Mouse (Mus musculus) layer of hippocampus, adult 8-10 months (tissue): ENCODE data around the gene Gjd3. TPM values are rescaled to one million over a fixed set of nuclear protein-coding genes. Genes with fewer than 3 reads are reported as not detected.
A peak's percentile ranks its signal among the peaks of the same experiment; 100 is the strongest.

Experiments
- DNase-seq, 2 experiments: peaks; one replicate each; pipeline ENCODE4 v3.0.0; 2022; ENCODE audit warnings: low spot score in 2 of 2
- total RNA-seq, 4 experiments: library from RNA; stranded (reverse); gene quantifications; 2 replicates each; pipeline ENCODE4 v1.2.4; 2022

The Gjd3 gene
- total RNA-seq, 4 experiments from 2014 or later = 1.4 to 1.6 TPM; not detected in 2

- DNase-seq = peak in 1 of 2 experiments; percentile 38
Measured at GRCm38 (mm10) chr11:98981289-98981996, 1.4 kb downstream of the Gjd3 start.

- DNase-seq = no peak
Measured at GRCm38 (mm10) chr11:98979356-98979755, 3.5 kb downstream of the Gjd3 start.

- no peak for DNase-seq
Measured at GRCm38 (mm10) chr11:98978526-98979148, 4.2 kb downstream of the Gjd3 start.

- DNase-seq = peak in 1 of 2 experiments; percentile 85
Measured at GRCm38 (mm10) chr11:98974871-98975719, 7.7 kb downstream of the Gjd3 start.

GRCm38 (mm10) chr11:98974213-98974612 is 8.6 kb downstream of the Gjd3 start:
- DNase-seq = no peak

- no peak for DNase-seq
Measured at GRCm38 (mm10) chr11:98973584-98973983, 9.2 kb downstream of the Gjd3 start.

GRCm38 (mm10) chr11:98972801-98973360 is 9.9 kb downstream of the Gjd3 start:
- DNase-seq = peak in 1 of 2 experiments; percentile 8

GRCm38 (mm10) chr11:98972215-98972614 is 10.6 kb downstream of the Gjd3 start:
- peak; percentile 69 to 84 for DNase-seq

- DNase-seq = peak in 1 of 2 experiments; percentile 34
Measured at GRCm38 (mm10) chr11:98971316-98972031, 11.3 kb downstream of the Gjd3 start.

GRCm38 (mm10) chr11:98970191-98970925 is 12.5 kb downstream of the Gjd3 start:
- peak in 1 of 2 experiments; percentile 23 for DNase-seq

- peak; percentile 81 to 83 for DNase-seq
Measured at GRCm38 (mm10) chr11:98969496-98969927, 13.3 kb downstream of the Gjd3 start.

GRCm38 (mm10) chr11:98968716-98969495 is 13.9 kb downstream of the Gjd3 start:
- peak in 1 of 2 experiments; percentile 2 for DNase-seq

GRCm38 (mm10) chr11:98968079-98968478 is 14.7 kb downstream of the Gjd3 start:
- DNase-seq = no peak

GRCm38 (mm10) chr11:98966499-98967141 is 16.2 kb downstream of the Gjd3 start:
- DNase-seq = peak; percentile 76 to 80

GRCm38 (mm10) chr11:98965416-98966077 is 17.3 kb downstream of the Gjd3 start:
- no peak for DNase-seq

GRCm38 (mm10) chr11:98964616-98965415 is 18.0 kb downstream of the Gjd3 start:
- DNase-seq = no peak

- no peak for DNase-seq
Measured at GRCm38 (mm10) chr11:98964201-98964615, 18.6 kb downstream of the Gjd3 start.
